Mouse (Mus musculus): Measurements from ENCODE around the gene Spock2. TPM values are rescaled to one million over a fixed set of nuclear protein-coding genes. Genes with fewer than 3 reads are reported as not detected.
"Not testable (repeated sequence)": the region's sequence is repeated elsewhere in the genome, so short reads cannot be mapped to it uniquely, and the experiment has no call there.

The Spock2 gene
- polyA plus RNA-seq, 1 experiment from 2014 or later: 11.2 TPM

- Histone ChIP-seq H3K27ac (ENCODE audit: low read depth, low read length) (no peak overlapping the region), H3K9ac (ENCODE audit: low read length) (no peak overlapping the region), H3K4me2 (no peak overlapping the region), H3K27me3 (ENCODE audit: control insufficient read depth, insufficient read depth, low read length) (no peaks in the 10 kb centered on the region), H3K4me3 (ENCODE audit: low read depth, low read length) (no peak overlapping the region), H3K4me1 (ENCODE audit: control insufficient read depth, insufficient read depth, low read length) (no peaks in the 10 kb centered on the region), H3K36me3 (ENCODE audit: control insufficient read depth, insufficient read depth, low read length) (no peaks in the 10 kb centered on the region), H3K9me3 (ENCODE audit: control insufficient read depth, low read length) (no peaks in the 10 kb centered on the region)
- 5% methylated on average over 5 of the region's 5 CpGs for WGBS
- DNase-seq (ENCODE audit: low spot score, missing footprints): peak; percentile 98
- ATAC-seq (ENCODE audit: low FRiP score): 0 out of 2 replicates have a peak, but pooled peaks have one; percentile 30
These were observed 42.1 kb downstream of the Spock2 start for GRCm38 (mm10) chr10:60148087-60148486.

- Histone ChIP-seq H3K27me3 (ENCODE audit: control insufficient read depth, insufficient read depth, low read length) (no peaks in the 10 kb centered on the region), H3K4me1 (ENCODE audit: control insufficient read depth, insufficient read depth, low read length) (no peaks in the 10 kb centered on the region), H3K36me3 (ENCODE audit: control insufficient read depth, insufficient read depth, low read length) (no peaks in the 10 kb centered on the region), H3K9me3 (ENCODE audit: control insufficient read depth, low read length) (no peaks in the 10 kb centered on the region), H3K4me2 (no peak overlapping the region), H3K27ac (ENCODE audit: low read depth, low read length) (no peak overlapping the region), H3K4me3 (ENCODE audit: low read depth, low read length) (no peak overlapping the region), H3K9ac (ENCODE audit: low read length) (no peak overlapping the region)
- ATAC-seq (ENCODE audit: low FRiP score) (no peak), DNase-seq (ENCODE audit: low spot score, missing footprints) (no peak)
- 72% methylated on average over 6 of the region's 6 CpGs for WGBS
These were observed 45.2 kb downstream of the Spock2 start for GRCm38 (mm10) chr10:60151107-60151663.

DNA sequence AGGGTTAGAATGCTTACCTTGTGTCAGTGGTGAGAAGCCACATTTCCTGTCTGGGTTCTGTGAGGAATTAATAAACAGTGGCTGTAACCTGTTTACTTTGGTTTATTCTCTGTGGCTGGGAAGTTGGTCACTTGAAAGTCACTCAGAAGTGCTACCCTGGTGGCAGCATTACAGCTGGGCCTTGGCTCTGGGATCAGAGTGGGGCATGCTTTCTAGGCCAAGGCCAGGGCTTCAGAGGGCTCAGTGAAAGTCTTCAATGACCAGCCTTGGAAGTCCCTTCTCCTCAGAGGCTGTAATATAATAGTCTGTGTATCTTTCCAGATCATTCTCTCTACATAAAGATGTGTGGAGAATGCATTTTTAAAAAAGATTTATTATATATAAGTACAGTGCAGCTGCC is 50.0 kb downstream of the Spock2 start:
- no peak for ATAC-seq (ENCODE audit: low FRiP score)
- no peaks in the 10 kb centered on the region for H3K4me1 ChIP-seq (ENCODE audit: control insufficient read depth, insufficient read depth, low read length)
- DNase-seq (ENCODE audit: low spot score, missing footprints): no peak
- H3K9ac ChIP-seq (ENCODE audit: low read length): no peak overlapping the region
- no peak overlapping the region for H3K4me3 ChIP-seq (ENCODE audit: low read depth, low read length)
- no peak overlapping the region for H3K27ac ChIP-seq (ENCODE audit: low read depth, low read length)
- H3K4me2 ChIP-seq: no peak overlapping the region
- no peaks in the 10 kb centered on the region for H3K9me3 ChIP-seq (ENCODE audit: control insufficient read depth, low read length)
- H3K36me3 ChIP-seq (ENCODE audit: control insufficient read depth, insufficient read depth, low read length): no peaks in the 10 kb centered on the region
- no peaks in the 10 kb centered on the region for H3K27me3 ChIP-seq (ENCODE audit: control insufficient read depth, insufficient read depth, low read length)

GRCm38 (mm10) chr10:60158144-60158543 is 52.1 kb downstream of the Spock2 start:
- no peak for ATAC-seq (ENCODE audit: low FRiP score)
- H3K4me1 ChIP-seq (ENCODE audit: control insufficient read depth, insufficient read depth, low read length): no peaks in the 10 kb centered on the region
- H3K4me3 ChIP-seq (ENCODE audit: low read depth, low read length): no peak overlapping the region
- H3K36me3 ChIP-seq (ENCODE audit: control insufficient read depth, insufficient read depth, low read length): no peaks in the 10 kb centered on the region
- H3K9ac ChIP-seq (ENCODE audit: low read length): no peak overlapping the region
- no peaks in the 10 kb centered on the region for H3K9me3 ChIP-seq (ENCODE audit: control insufficient read depth, low read length)
- H3K27ac ChIP-seq (ENCODE audit: low read depth, low read length): no peak overlapping the region
- H3K4me2 ChIP-seq: no peak overlapping the region
- no peaks in the 10 kb centered on the region for H3K27me3 ChIP-seq (ENCODE audit: control insufficient read depth, insufficient read depth, low read length)
- peak; percentile 21 for DNase-seq (ENCODE audit: low spot score, missing footprints)
- 85% methylated on average over 3 of the region's 3 CpGs for WGBS

DNA sequence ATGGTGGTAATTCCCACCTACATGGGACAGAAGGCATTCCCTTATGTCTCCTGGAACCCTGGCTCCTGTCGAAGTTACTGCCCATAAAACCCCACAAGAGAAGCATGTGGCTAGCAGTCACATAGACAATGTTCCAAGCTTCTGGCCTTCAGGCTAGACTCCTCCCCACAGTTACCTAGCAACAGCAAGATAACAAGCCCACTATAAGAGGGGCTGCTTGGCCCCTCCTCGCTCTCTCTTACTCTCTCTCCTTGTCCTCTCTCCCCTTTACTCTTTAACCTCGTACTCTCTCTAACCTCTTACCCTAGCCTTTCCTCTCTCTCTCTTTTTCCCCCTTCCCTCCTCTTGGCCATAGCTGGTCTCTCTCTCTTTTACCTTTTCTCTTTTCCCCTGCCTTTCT is 55.4 kb downstream of the Spock2 start:
- H3K4me1 ChIP-seq (ENCODE audit: control insufficient read depth, insufficient read depth, low read length); H3K36me3 ChIP-seq (ENCODE audit: control insufficient read depth, insufficient read depth, low read length); H3K9me3 ChIP-seq (ENCODE audit: control insufficient read depth, low read length); H3K27me3 ChIP-seq (ENCODE audit: control insufficient read depth, insufficient read depth, low read length); H3K9ac ChIP-seq (ENCODE audit: low read length); H3K27ac ChIP-seq (ENCODE audit: low read depth, low read length); H3K4me3 ChIP-seq (ENCODE audit: low read depth, low read length); ATAC-seq (ENCODE audit: low FRiP score); H3K4me2 ChIP-seq; DNase-seq (ENCODE audit: low spot score, missing footprints): not testable (repeated sequence)
- WGBS: 69% methylated on average over 3 of the region's 3 CpGs

- 83% methylated on average over 8 of the region's 8 CpGs for WGBS
- not testable (repeated sequence) for H3K4me1 ChIP-seq (ENCODE audit: control insufficient read depth, insufficient read depth, low read length); H3K9ac ChIP-seq (ENCODE audit: low read length); H3K36me3 ChIP-seq (ENCODE audit: control insufficient read depth, insufficient read depth, low read length); DNase-seq (ENCODE audit: low spot score, missing footprints); H3K27me3 ChIP-seq (ENCODE audit: control insufficient read depth, insufficient read depth, low read length); H3K9me3 ChIP-seq (ENCODE audit: control insufficient read depth, low read length); ATAC-seq (ENCODE audit: low FRiP score); H3K27ac ChIP-seq (ENCODE audit: low read depth, low read length); H3K4me3 ChIP-seq (ENCODE audit: low read depth, low read length); H3K4me2 ChIP-seq
These were observed 56.4 kb downstream of the Spock2 start for GRCm38 (mm10) chr10:60162184-60162972.

DNA sequence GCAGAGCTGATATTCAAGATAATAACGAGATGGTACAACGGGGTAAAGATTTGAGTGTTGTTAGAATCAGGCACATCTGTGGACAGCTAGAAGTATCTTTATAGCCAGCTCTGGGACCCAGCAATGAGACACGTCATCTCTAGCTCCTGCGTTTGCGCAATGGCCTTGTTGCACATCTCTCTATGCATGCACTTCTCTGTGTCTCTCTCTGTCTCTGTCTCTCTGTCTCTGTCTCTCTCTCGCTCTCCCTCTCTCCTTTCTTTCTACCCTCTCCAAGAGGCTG is 56.9 kb downstream of the Spock2 start:
- no peak overlapping the region for H3K4me2 ChIP-seq
- no peaks in the 10 kb centered on the region for H3K9me3 ChIP-seq (ENCODE audit: control insufficient read depth, low read length)
- H3K4me1 ChIP-seq (ENCODE audit: control insufficient read depth, insufficient read depth, low read length): no peaks in the 10 kb centered on the region
- H3K27me3 ChIP-seq (ENCODE audit: control insufficient read depth, insufficient read depth, low read length): no peaks in the 10 kb centered on the region
- no peak overlapping the region for H3K4me3 ChIP-seq (ENCODE audit: low read depth, low read length)
- ATAC-seq (ENCODE audit: low FRiP score): no peak
- no peak overlapping the region for H3K9ac ChIP-seq (ENCODE audit: low read length)
- no peak overlapping the region for H3K27ac ChIP-seq (ENCODE audit: low read depth, low read length)
- peak; percentile 39 for DNase-seq (ENCODE audit: low spot score, missing footprints)
- 90% methylated on average over 6 of the region's 6 CpGs for WGBS
- no peaks in the 10 kb centered on the region for H3K36me3 ChIP-seq (ENCODE audit: control insufficient read depth, insufficient read depth, low read length)

GRCm38 (mm10) chr10:60164869-60165268 is 58.9 kb downstream of the Spock2 start:
- DNase-seq (ENCODE audit: low spot score, missing footprints) (peak; percentile 72), ATAC-seq (ENCODE audit: low FRiP score) (no peak)
- no peaks in the 10 kb centered on the region for H3K4me1 ChIP-seq (ENCODE audit: control insufficient read depth, insufficient read depth, low read length)
- H3K4me3 ChIP-seq (ENCODE audit: low read depth, low read length): no peak overlapping the region
- no peak overlapping the region for H3K9ac ChIP-seq (ENCODE audit: low read length)
- no peak overlapping the region for H3K27ac ChIP-seq (ENCODE audit: low read depth, low read length)
- 89% methylated on average over 1 of the region's 1 CpGs for WGBS
- H3K9me3 ChIP-seq (ENCODE audit: control insufficient read depth, low read length): no peaks in the 10 kb centered on the region
- no peak overlapping the region for H3K4me2 ChIP-seq
- no peaks in the 10 kb centered on the region for H3K27me3 ChIP-seq (ENCODE audit: control insufficient read depth, insufficient read depth, low read length)
- H3K36me3 ChIP-seq (ENCODE audit: control insufficient read depth, insufficient read depth, low read length): no peaks in the 10 kb centered on the region

DNA sequence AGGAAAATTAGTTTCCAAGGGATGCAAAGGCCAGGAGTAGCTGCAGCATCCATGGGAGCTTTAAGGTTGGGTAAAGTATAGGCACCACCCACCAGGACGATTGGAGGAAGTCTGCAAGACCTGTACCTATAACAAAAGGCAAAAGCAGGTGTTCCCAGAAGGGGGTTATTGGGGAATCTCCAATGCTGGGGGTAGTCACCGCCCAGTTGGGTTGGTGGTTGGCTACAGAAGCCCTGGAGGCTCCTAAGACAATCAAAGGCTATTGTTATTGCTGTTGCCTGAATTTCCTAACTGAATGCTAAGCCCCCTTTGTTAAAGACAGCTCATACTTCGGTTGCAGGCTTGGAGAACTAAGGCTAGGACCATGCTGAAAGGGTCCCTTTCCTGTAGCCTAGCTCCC is 60.0 kb downstream of the Spock2 start:
- DNase-seq (ENCODE audit: low spot score, missing footprints) (peak; percentile 45), ATAC-seq (ENCODE audit: low FRiP score) (no peak)
- H3K36me3 ChIP-seq (ENCODE audit: control insufficient read depth, insufficient read depth, low read length): no peaks in the 10 kb centered on the region
- 10% methylated on average over 3 of the region's 3 CpGs for WGBS
- no peak overlapping the region for H3K27ac ChIP-seq (ENCODE audit: low read depth, low read length)
- no peak overlapping the region for H3K4me2 ChIP-seq
- no peaks in the 10 kb centered on the region for H3K4me1 ChIP-seq (ENCODE audit: control insufficient read depth, insufficient read depth, low read length)
- no peak overlapping the region for H3K4me3 ChIP-seq (ENCODE audit: low read depth, low read length)
- H3K9me3 ChIP-seq (ENCODE audit: control insufficient read depth, low read length): no peaks in the 10 kb centered on the region
- no peak overlapping the region for H3K9ac ChIP-seq (ENCODE audit: low read length)
- no peaks in the 10 kb centered on the region for H3K27me3 ChIP-seq (ENCODE audit: control insufficient read depth, insufficient read depth, low read length)

Data from midbrain, embryonic 11.5 days (tissue).